Mouse (Mus musculus): Measurements from ENCODE around the gene Fxyd1. TPM values are rescaled to one million over a fixed set of nuclear protein-coding genes. Genes with fewer than 3 reads are reported as not detected.

Fxyd1 gene
- polyA plus RNA-seq, 1 experiment, result 119 TPM

DNA sequence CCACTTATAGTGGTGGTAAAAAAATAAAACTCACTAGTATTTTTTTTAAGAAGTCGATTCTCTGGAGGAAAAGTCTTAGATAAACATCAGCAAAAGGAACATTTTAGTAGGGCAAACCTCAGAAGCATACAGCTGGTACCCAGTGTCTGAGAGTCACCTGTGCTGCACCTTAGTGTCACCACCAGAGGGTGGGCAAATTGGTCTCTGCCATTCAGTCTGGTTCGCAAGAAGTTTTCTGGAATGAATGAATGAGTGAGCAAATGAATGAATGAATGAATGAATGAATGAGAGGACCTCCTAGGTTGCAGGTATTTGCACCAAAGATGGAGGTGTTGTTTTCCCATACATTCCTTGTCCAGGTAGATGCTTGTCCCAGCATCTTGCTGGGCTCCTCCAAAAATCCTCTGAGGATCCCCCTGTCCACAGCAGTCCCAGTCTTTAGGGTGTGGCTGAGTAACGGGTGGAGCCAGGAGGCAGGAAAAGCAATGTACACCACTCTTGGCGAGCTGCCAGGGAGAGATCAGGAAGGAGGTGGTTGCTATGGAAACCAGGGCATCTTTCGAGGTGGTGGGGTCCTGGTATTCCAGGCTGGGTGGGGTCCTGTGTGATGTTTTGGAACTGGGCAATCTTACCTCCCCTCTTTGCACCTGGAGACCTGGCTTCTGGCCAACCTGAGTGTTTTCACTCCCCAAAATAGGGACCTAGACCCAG lies 7.7 kb downstream of the Fxyd1 start:
- 22% methylated on average over 5 of the region's 5 CpGs for WGBS
- Histone ChIP-seq H3K27me3 (replicated peaks; ENCODE audit: control insufficient read depth, insufficient read depth, low read length) (no peaks in the 10 kb centered on the region), H3K36me3 (ENCODE audit: control insufficient read depth, insufficient read depth, low read length) (no peaks in the 10 kb centered on the region), H3K4me3 (ENCODE audit: insufficient read depth, low read depth, low read length) (no peak overlapping the region), H3K27ac (ENCODE audit: insufficient read depth, low read depth, low read length) (no peak overlapping the region), H3K4me1 (ENCODE audit: control insufficient read depth, insufficient read depth, low read length) (no peaks in the 10 kb centered on the region)
- no peak for DNase-seq
- 0 out of 2 replicates have a peak, but pooled peaks have one; percentile 3 for TF ChIP-seq CTCF (conservative IDR thresholded peaks at IDR 0.05; ENCODE audit: insufficient read depth, insufficient read length, low read depth, low read length)
- TF ChIP-seq POLR2A (IDR thresholded peaks at IDR 0.05; ENCODE audit: low read depth, low read length), result no peak

DNA sequence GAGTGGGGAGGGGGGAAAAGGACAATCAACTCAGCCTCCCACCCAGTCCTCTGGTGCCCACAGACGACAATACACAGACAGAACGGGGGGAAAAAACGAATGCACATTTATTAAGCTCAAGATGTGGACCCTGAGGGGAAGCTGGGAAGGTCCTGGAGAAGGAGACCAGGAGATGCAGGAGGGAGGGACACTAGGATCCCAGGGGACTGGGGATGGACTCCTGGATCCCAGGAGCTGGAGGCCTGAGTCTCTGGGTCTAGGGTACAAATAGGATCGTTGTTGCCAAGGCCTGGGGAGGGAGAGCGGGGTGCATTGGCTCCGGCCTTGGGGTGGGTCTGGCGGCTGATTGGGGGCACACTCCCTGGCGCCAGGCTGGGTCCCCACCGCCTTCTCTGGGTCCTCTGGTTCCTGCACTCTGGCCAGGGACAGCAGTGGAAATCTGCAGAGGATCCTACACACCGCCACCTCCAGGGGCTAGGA lies 14.5 kb downstream of the Fxyd1 start, which contains the start of gene Fxyd5:
Fxyd5 (minus strand) TSS at position 51 of the 480 bp plus-strand sequence.
- no peaks in the 10 kb centered on the region for H3K4me1 ChIP-seq (ENCODE audit: control insufficient read depth, insufficient read depth, low read length)
- TF ChIP-seq CTCF (conservative IDR thresholded peaks at IDR 0.05; ENCODE audit: insufficient read depth, insufficient read length, low read depth, low read length), result no peak
- no peaks in the 10 kb centered on the region for H3K27me3 ChIP-seq (replicated peaks; ENCODE audit: control insufficient read depth, insufficient read depth, low read length)
- WGBS, result 43% methylated on average over 10 of the region's 10 CpGs
- H3K36me3 ChIP-seq (ENCODE audit: control insufficient read depth, insufficient read depth, low read length), result no peaks in the 10 kb centered on the region
- H3K4me3 ChIP-seq (ENCODE audit: insufficient read depth, low read depth, low read length), result peak within 1 kb of the TSS; percentile 50
- no peak for DNase-seq
- H3K27ac ChIP-seq (ENCODE audit: insufficient read depth, low read depth, low read length), result peak within 1 kb of the TSS; percentile 61

DNA sequence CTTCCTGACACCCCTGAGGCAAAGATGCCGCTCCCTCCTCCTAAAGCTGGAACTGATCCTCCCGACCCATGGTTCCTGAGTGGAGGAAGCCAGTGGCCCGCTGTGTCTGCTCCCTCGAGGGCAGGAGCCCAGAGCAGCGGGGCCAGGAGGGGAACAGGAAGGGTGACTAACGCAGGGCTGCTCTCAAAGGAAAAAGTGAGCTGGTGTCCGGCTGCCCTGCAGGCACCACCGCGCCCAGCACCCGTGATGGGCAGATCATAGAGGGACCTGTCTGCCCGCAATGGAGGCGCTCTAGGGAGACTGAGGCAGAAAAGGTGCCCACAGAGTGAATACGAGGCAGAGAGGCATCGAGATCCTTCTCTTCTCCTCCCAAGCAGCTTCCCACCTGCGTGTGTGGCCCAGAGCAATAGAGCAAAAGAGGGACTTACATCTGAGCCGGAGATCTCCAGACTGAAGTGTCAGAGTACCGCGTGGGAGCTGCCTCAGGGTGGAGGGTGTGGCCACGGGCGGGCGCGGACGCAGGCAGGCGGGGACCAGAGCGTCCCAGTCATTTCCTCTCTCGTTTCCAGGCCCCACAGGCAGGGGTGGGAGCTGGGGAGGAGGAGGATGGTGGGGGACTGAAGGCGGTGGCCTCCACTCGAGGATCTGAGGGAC lies 15.2 kb downstream of the Fxyd1 start:
- TF ChIP-seq CTCF (conservative IDR thresholded peaks at IDR 0.05; ENCODE audit: insufficient read depth, insufficient read length, low read depth, low read length) (no peak), POLR2A (IDR thresholded peaks at IDR 0.05; ENCODE audit: low read depth, low read length) (no peak)
- H3K4me1 ChIP-seq (ENCODE audit: control insufficient read depth, insufficient read depth, low read length), result no peaks in the 10 kb centered on the region
- 1% methylated on average over 28 of the region's 28 CpGs for WGBS
- no peaks in the 10 kb centered on the region for H3K27me3 ChIP-seq (replicated peaks; ENCODE audit: control insufficient read depth, insufficient read depth, low read length)
- peak; percentile 72 for DNase-seq
- H3K4me3 ChIP-seq (ENCODE audit: insufficient read depth, low read depth, low read length), result peak overlapping the region; percentile 50
- no peaks in the 10 kb centered on the region for H3K36me3 ChIP-seq (ENCODE audit: control insufficient read depth, insufficient read depth, low read length)
- peak overlapping the region; percentile 61 for H3K27ac ChIP-seq (ENCODE audit: insufficient read depth, low read depth, low read length)

DNA sequence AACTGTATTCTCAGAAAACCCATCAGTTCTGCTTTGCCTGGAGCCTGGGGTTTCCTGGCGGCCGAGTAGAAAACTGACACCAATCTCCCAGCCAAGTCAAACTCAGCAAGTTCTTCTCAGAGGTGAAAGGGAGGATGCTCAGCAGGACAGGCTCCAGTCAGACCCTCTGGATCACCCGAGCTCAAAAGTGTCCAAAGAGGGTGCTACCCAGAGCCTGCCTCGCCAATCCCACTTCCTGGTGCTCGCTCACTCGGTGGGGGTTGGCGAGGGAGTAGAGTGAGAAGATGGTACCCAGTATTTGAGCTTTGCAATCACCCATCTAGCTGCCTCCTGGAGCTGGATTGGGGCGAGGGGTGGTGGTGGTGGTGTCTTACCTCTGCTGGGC lies 16.0 kb downstream of the Fxyd1 start:
- no peak for DNase-seq
- peak overlapping the region; percentile 50 for H3K4me3 ChIP-seq (ENCODE audit: insufficient read depth, low read depth, low read length)
- H3K36me3 ChIP-seq (ENCODE audit: control insufficient read depth, insufficient read depth, low read length), result no peaks in the 10 kb centered on the region
- no peak for TF ChIP-seq CTCF (conservative IDR thresholded peaks at IDR 0.05; ENCODE audit: insufficient read depth, insufficient read length, low read depth, low read length)
- no peak for TF ChIP-seq POLR2A (IDR thresholded peaks at IDR 0.05; ENCODE audit: low read depth, low read length)
- no peak overlapping the region for H3K27ac ChIP-seq (ENCODE audit: insufficient read depth, low read depth, low read length)
- no peaks in the 10 kb centered on the region for H3K4me1 ChIP-seq (ENCODE audit: control insufficient read depth, insufficient read depth, low read length)
- WGBS, result 43% methylated on average over 8 of the region's 8 CpGs
- H3K27me3 ChIP-seq (replicated peaks; ENCODE audit: control insufficient read depth, insufficient read depth, low read length), result no peaks in the 10 kb centered on the region

DNA sequence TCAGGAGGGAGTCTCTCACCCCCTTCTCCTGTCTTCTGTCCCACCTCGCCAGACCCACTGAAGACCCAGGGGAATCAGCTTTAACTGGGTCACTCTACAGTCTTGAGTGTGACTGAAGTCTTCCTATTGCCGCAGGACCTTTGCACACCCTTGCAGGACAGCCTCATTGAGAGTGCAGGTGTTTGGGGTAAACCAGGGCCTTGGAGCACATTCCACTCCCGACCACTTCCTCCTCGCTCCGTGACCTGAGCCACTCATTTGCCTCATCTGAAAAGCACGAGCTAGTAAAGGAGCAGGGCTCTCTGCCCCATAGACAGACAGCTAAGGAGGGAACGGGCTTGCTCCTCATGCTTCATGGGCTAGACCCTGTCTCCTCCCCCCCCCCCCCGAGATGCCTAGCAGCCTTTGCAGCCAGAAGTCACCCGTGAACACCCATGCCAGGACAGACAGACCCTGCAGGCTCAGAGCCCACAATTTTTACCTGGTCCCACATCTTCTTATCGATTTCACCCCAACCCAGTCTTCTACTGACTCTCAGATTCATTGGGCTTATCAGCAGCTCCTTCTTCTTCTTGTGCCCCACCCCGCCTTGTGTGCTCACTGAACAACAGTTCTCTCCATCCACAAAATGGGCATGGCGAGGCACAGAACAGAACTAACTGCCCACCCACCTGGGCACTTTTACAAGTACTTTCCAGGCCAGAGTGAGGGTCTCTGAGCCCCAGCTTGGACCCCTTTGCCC lies 16.5 kb downstream of the Fxyd1 start:
- Histone ChIP-seq H3K4me3 (ENCODE audit: insufficient read depth, low read depth, low read length) (no peak overlapping the region), H3K27me3 (replicated peaks; ENCODE audit: control insufficient read depth, insufficient read depth, low read length) (no peaks in the 10 kb centered on the region), H3K36me3 (ENCODE audit: control insufficient read depth, insufficient read depth, low read length) (no peaks in the 10 kb centered on the region), H3K27ac (ENCODE audit: insufficient read depth, low read depth, low read length) (no peak overlapping the region), H3K4me1 (ENCODE audit: control insufficient read depth, insufficient read depth, low read length) (no peaks in the 10 kb centered on the region)
- 73% methylated on average over 12 of the region's 12 CpGs for WGBS
- DNase-seq, result no peak
- TF ChIP-seq POLR2A (IDR thresholded peaks at IDR 0.05; ENCODE audit: low read depth, low read length) (no peak), CTCF (conservative IDR thresholded peaks at IDR 0.05; ENCODE audit: insufficient read depth, insufficient read length, low read depth, low read length) (no peak)

DNA sequence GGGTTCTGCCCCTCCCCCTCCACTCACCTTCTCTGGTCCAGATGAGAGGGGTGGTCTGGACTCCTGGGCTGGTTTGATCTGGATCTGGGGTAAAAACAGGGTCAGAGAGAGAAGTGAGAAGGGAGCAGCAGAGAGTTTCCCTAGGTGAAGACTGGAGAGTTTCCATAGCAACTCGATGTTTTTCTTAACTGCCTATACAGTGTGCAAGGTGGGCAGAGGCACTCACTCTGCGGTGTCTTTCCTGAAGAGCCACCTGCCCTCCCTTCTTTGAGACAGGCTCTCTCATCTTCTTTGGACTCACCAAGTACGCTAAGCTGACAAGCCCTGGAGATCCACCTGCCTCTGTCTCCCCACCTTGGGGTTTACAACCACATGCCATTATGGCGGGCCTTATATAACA lies 18.0 kb downstream of the Fxyd1 start:
- WGBS, result 88% methylated on average over 4 of the region's 4 CpGs
- Histone ChIP-seq H3K27me3 (replicated peaks; ENCODE audit: control insufficient read depth, insufficient read depth, low read length) (no peaks in the 10 kb centered on the region), H3K36me3 (ENCODE audit: control insufficient read depth, insufficient read depth, low read length) (no peaks in the 10 kb centered on the region), H3K4me1 (ENCODE audit: control insufficient read depth, insufficient read depth, low read length) (no peaks in the 10 kb centered on the region), H3K27ac (ENCODE audit: insufficient read depth, low read depth, low read length) (no peak overlapping the region), H3K4me3 (ENCODE audit: insufficient read depth, low read depth, low read length) (no peak overlapping the region)
- TF ChIP-seq CTCF (conservative IDR thresholded peaks at IDR 0.05; ENCODE audit: insufficient read depth, insufficient read length, low read depth, low read length), result no peak
- TF ChIP-seq POLR2A (IDR thresholded peaks at IDR 0.05; ENCODE audit: low read depth, low read length), result no peak
- no peak for DNase-seq

DNA sequence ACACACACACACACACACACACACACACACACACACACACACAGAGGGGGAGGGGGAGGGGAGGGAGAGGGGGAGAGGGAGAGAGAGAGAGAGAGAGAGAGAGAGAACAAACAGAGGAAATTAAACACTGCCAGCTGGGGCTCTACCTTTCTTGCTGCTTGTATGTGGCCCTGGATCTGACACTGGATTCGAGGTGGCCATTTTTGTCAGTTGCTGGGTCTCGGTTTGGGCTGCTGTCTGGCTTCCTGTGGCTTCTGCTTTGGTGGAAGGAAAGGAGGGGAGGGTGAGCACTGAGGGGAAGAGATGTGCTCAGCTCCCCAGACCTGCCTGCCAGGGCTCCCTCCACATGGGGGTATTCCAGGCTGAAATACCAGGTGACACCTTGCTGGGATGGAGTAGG lies 19.3 kb downstream of the Fxyd1 start:
- Histone ChIP-seq H3K4me1 (ENCODE audit: control insufficient read depth, insufficient read depth, low read length) (no peaks in the 10 kb centered on the region), H3K4me3 (ENCODE audit: insufficient read depth, low read depth, low read length) (no peak overlapping the region), H3K36me3 (ENCODE audit: control insufficient read depth, insufficient read depth, low read length) (no peaks in the 10 kb centered on the region), H3K27ac (ENCODE audit: insufficient read depth, low read depth, low read length) (no peak overlapping the region), H3K27me3 (replicated peaks; ENCODE audit: control insufficient read depth, insufficient read depth, low read length) (no peaks in the 10 kb centered on the region)
- DNase-seq, result no peak
- TF ChIP-seq POLR2A (IDR thresholded peaks at IDR 0.05; ENCODE audit: low read depth, low read length) (no peak), CTCF (conservative IDR thresholded peaks at IDR 0.05; ENCODE audit: insufficient read depth, insufficient read length, low read depth, low read length) (no peak)
- WGBS, result 60% methylated on average over 2 of the region's 2 CpGs
